Mouse (Mus musculus) bone marrow, adult 2 months (tissue): ENCODE measurements around the gene Vwa3a. TPM values are rescaled to one million over a fixed set of nuclear protein-coding genes. Genes with fewer than 3 reads are reported as not detected.

ENCODE experiments used
- H3K27ac ChIP-seq: fragments of 200-500 bp; 2 replicates; pipeline ENCODE4 v1.5.1; 2012; ENCODE audit warnings: low read depth, mild to moderate bottlenecking, control low read depth, inconsistent platforms, low read length; ENCODE audit not compliant: control insufficient read depth, poor library complexity, insufficient read depth
- H3K4me1 ChIP-seq: fragments of 200-500 bp; 2 replicates; pipeline ENCODE4 v1.6.1; 2011; ENCODE audit warnings: low read length; ENCODE audit not compliant: control insufficient read depth, insufficient read depth
- H3K4me3 ChIP-seq: fragments of 200-500 bp; replicated peaks from 2 replicates; pipeline ENCODE3; 2011; ENCODE audit warnings: mild to moderate bottlenecking, low read depth, low read length, control low read depth; ENCODE audit not compliant: control insufficient read depth
- CTCF ChIP-seq: fragments of 200-500 bp; IDR thresholded peaks from 2 replicates; pipeline ENCODE4 v1.5.1; 2011; ENCODE audit warnings: low read length, control low read depth; ENCODE audit not compliant: control insufficient read depth, insufficient read depth
- POLR2A ChIP-seq: fragments of 200-500 bp; IDR thresholded peaks from 2 replicates; pipeline ENCODE4 v1.6.1; 2011; ENCODE audit warnings: low read depth, mild to moderate bottlenecking, control low read depth, low read length, borderline replicate concordance; ENCODE audit not compliant: control insufficient read depth
- WGBS: fragments of 180-500 bp; shearing (Covaris S2); methylation state at CpG from one replicate; pipeline ENCODE4 v1.1.7; 2018; 5-methylcytosine and 5-hydroxymethylcytosine counted together
- polyA plus RNA-seq: library from polyadenylated mRNA; stranded (reverse); fragments of >200 nt; gene quantifications from 2 replicates; pipeline ENCODE4 v1.2.4, GENCODE M21; 2011; ENCODE audit warnings: low replicate concordance; ENCODE audit not compliant: missing spikeins, insufficient read depth, insufficient read length

Vwa3a gene
- polyA plus RNA-seq, 1 experiment, result not detected

DNA sequence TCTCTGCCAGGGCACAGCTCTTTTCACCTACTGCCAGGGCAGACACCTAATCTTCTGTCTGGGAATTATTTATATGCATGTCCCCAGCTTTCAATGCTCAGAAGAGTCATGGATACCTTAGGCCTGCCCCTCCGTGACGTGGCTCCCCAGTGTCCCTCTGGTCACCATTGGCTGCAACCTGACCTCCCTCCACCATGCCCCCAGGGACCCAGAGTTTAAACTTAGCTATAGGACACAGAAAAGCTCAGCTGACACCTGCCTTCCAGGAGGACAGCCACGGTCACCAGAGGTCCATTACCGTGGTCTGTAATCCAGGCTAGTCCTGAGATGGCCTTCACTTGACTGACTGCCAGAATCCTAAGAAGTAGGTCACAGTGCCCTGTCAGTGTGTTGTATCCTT lies 80.3 kb downstream of the Vwa3a start:
- WGBS, result 87% methylated on average over 4 of the region's 4 CpGs

DNA sequence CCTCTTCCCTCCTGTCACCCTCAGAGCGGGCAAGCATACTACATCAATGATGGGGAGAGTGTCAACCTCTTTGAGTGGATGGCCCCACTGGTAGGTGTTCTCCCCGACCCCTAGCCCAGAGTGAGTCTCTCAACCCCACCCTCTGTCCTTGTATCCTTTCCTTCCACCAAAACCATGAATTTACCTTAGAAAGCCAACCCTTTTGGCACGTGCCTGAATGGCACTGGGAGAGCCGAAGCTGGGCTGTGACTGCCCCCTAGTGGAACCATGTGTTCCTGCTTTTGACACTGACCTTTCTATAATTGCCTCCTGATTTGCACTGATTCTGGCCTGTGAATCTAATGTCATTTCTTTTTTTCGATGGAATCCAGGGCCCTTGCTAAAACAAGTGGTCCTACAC lies 84.1 kb downstream of the Vwa3a start:
- Histone ChIP-seq H3K4me3 (no peak overlapping the region), H3K27ac (no peak overlapping the region), H3K4me1 (no peaks in the 10 kb centered on the region)
- TF ChIP-seq CTCF (peak; percentile 88), POLR2A (no peak)
- WGBS, result 16% methylated on average over 5 of the region's 5 CpGs

More for the DNA sequence above, 80.3 kb downstream of the Vwa3a start:
- Histone ChIP-seq H3K4me3 (no peak overlapping the region), H3K4me1 (no peaks in the 10 kb centered on the region), H3K27ac (no peak overlapping the region)
- no peak for TF ChIP-seq CTCF
- no peak for TF ChIP-seq POLR2A

GRCm38 (mm10) chr7:120825097-120825496 lies 86.0 kb downstream of the Vwa3a start:
- Histone ChIP-seq H3K27ac (no peak overlapping the region), H3K4me1 (no peaks in the 10 kb centered on the region), H3K4me3 (no peak overlapping the region)
- TF ChIP-seq POLR2A (no peak), CTCF (no peak)
- 50% methylated on average over 2 of the region's 2 CpGs for WGBS

DNA sequence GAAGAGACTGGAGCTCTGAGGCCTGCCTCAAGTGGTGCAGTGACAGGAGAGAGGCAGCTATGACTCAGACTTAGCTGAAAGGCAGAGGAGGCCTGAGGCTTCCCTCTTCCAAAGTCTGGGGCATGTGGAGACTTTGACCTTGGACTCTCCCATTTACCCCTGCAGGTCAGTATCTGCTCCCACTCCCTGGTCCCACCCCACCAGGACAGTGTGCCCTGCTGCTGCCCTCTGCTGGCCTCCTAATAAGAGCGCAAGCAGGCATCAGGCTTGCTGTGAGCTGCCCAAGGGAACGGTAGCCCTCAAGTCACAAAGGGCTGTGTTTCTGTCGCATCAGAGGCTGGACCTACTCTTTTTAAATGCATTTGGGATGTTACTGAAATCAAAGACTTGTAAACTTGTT lies 87.3 kb downstream of the Vwa3a start:
- Histone ChIP-seq H3K27ac (no peak overlapping the region), H3K4me3 (no peak overlapping the region), H3K4me1 (peaks cover 2% of the 10 kb centered on the region; the same call in 1 of the 2 replicates)
- peak; percentile 78 for TF ChIP-seq CTCF
- no peak for TF ChIP-seq POLR2A
- 23% methylated on average over 3 of the region's 3 CpGs for WGBS

DNA sequence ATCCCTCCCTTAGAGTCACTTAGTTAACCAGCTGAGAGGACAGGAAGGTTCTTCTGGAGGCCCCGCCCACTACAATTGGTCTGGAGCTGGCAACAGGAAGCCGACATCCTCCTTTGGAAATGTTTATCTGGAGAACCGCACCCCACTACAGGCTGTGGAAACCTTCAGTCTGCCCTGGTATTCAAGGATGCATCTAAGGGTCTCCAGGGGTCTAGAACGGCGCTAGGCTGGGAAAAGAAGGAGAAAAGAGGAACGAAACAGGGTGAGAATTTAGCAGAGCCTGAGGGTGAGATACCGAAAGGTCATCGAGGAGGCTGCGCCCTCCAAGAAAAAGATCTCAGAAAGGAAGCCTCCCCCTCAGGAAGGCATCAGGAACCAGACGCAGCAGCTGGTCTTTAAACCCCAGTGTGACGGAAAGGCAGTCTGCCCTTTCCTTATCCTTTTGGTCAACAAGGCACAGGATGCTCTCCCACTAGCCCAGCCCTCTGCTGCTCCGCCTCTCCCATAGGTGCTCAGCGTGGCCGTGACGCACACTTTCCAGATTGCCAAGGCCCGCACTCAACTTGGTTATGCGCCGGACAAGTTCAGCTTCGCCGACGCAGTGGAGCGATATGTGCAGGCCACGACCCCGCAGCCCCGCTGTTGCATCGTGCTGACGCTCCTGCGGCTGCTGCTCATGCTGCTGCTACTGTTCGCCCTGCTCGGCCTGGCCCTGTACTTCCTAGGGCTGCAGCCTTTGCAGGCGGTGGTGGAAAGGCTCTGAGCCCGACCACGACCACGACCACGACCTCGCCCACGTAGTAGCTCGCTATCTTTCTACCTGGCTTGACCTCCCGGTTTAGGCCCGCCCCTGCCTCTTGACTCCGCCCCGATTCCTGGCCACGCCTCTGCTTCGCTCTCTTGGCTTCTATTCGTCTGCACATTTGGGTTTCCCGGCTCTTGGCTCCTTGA lies 91.6 kb downstream of the Vwa3a start:
- H3K27ac ChIP-seq, result peak overlapping the region; percentile 18; the same call in 1 of the 2 replicates
- under 1% methylated on average over 46 of the region's 46 CpGs for WGBS
- TF ChIP-seq POLR2A, result no peak
- TF ChIP-seq CTCF, result 0 out of 2 replicates have a peak, but pooled peaks have one; percentile 11
- H3K4me3 ChIP-seq, result peak overlapping the region; percentile 80
- peaks cover 2% of the 10 kb centered on the region; the same call in 1 of the 2 replicates for H3K4me1 ChIP-seq

DNA sequence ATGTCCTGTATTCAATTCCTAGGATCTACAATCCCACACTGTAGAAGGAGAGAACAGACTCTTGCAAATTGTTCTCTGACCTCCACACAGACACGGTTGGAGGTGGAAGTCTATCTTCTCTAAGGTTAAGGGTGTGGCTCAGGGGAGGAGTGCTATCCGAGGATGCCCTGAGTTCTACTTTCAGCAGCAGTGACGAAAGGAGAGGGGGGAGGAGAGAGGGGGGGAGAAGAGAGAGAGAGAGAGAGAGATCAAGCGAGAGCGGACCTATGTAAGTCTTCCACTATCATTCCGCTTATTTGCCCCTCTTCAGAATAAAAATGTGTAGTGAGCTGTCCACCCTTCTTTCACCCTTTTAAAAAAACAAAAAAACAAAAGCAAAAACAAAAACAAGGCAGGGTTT lies 95.3 kb downstream of the Vwa3a start:
- 7% methylated on average over 6 of the region's 6 CpGs for WGBS
- Histone ChIP-seq H3K27ac (no peak overlapping the region), H3K4me1 (peaks cover 2% of the 10 kb centered on the region; the same call in 1 of the 2 replicates), H3K4me3 (peak overlapping the region; percentile 87)
- TF ChIP-seq CTCF, result no peak
- TF ChIP-seq POLR2A, result no peak

- peak overlapping the region; percentile 87 for H3K4me3 ChIP-seq
- peak overlapping the region; percentile 45; the same call in 1 of the 2 replicates for H3K27ac ChIP-seq
- WGBS, result under 1% methylated on average over 14 of the region's 14 CpGs
- TF ChIP-seq POLR2A (no peak), CTCF (no peak)
- peaks cover 2% of the 10 kb centered on the region; the same call in 1 of the 2 replicates for H3K4me1 ChIP-seq
Observed at GRCm38 (mm10) chr7:120834863-120835372, 95.8 kb downstream of the Vwa3a start.

- WGBS, result under 1% methylated on average over 41 of the region's 41 CpGs
- TF ChIP-seq CTCF (peak; percentile 98), POLR2A (peak; percentile 70; the same call in 1 of the 2 replicates)
- H3K4me1 ChIP-seq, result peaks cover 2% of the 10 kb centered on the region; the same call in 1 of the 2 replicates
- H3K4me3 ChIP-seq, result peak overlapping the region; percentile 87
- H3K27ac ChIP-seq, result peak overlapping the region; percentile 26
Observed at GRCm38 (mm10) chr7:120835449-120836359, 96.6 kb downstream of the Vwa3a start.
